Mouse (Mus musculus) C2C12 (cell line): Measurements from ENCODE around the gene Olfr312.

Experiments used
- CTCF ChIP-seq: IDR thresholded peaks from one replicate; pipeline ENCODE4 v1.5.1; 2011; ENCODE audit not compliant: control insufficient read depth, insufficient read depth, insufficient read length
- USF1 ChIP-seq: IDR thresholded peaks from one replicate; pipeline ENCODE4 v1.6.1; 2011; ENCODE audit warnings: low read depth, mild to moderate bottlenecking, control low read depth, moderate library complexity

GRCm38 (mm10) chr11:58829764-58830163 lies 727 bp downstream of the Olfr312 start:
- TF ChIP-seq CTCF, result no peak
- TF ChIP-seq USF1, result no peak
